Mouse (Mus musculus) midbrain, embryonic 15.5 days (tissue): ENCODE measurements around the gene Nrip1. TPM values are rescaled to one million over a fixed set of nuclear protein-coding genes. Genes with fewer than 3 reads are reported as not detected.

ENCODE experiments used
- ATAC-seq: fragments of 200-750 bp; cut with Nextera tagmentation; replicated peaks from 2 replicates; pipeline ENCODE4 v1.8.0; 2017; ENCODE audit warnings: moderate TSS enrichment
- H3K27ac ChIP-seq: fragments of 300-500 bp; sonication (generic); 2 replicates; pipeline ENCODE4 v1.5.1; 2015; ENCODE audit warnings: mild to moderate bottlenecking, inconsistent platforms
- H3K27me3 ChIP-seq: fragments of 300-500 bp; sonication (generic); replicated peaks from 2 replicates; pipeline ENCODE4 v1.6.1; 2015; ENCODE audit warnings: inconsistent platforms
- H3K36me3 ChIP-seq: fragments of 300-500 bp; sonication (generic); replicated peaks from 2 replicates; pipeline ENCODE4 v1.6.1; 2015; ENCODE audit warnings: inconsistent platforms
- H3K4me1 ChIP-seq: fragments of 300-500 bp; sonication (generic); 2 replicates; pipeline ENCODE4 v1.6.1; 2015; ENCODE audit warnings: inconsistent platforms
- H3K4me2 ChIP-seq: fragments of 300-500 bp; sonication (generic); 2 replicates; pipeline ENCODE4 v1.6.1; 2015; ENCODE audit warnings: inconsistent platforms, mild to moderate bottlenecking, moderate library complexity
- H3K4me3 ChIP-seq: fragments of 300-500 bp; sonication (generic); 2 replicates; pipeline ENCODE4 v1.5.1; 2015; ENCODE audit warnings: mild to moderate bottlenecking, inconsistent platforms
- H3K9ac ChIP-seq: fragments of 300-500 bp; sonication (generic); 2 replicates; pipeline ENCODE4 v1.6.1; 2015; ENCODE audit warnings: mild to moderate bottlenecking, inconsistent platforms
- H3K9me3 ChIP-seq: fragments of 300-500 bp; sonication (generic); 2 replicates; pipeline ENCODE4 v1.6.1; 2016; ENCODE audit warnings: inconsistent platforms
- WGBS: fragments of 180-500 bp; shearing (Covaris S2); methylation state at CpG from one replicate; pipeline ENCODE4 v1.1.7; 2015; ENCODE audit warnings: mixed read lengths; 5-methylcytosine and 5-hydroxymethylcytosine counted together
- polyA plus RNA-seq: library from polyadenylated mRNA; unstranded; fragments of >200 nt; fragmentation: Nextera tagmentation; extraction: Ambion mirVana; gene quantifications from 2 replicates; pipeline ENCODE4 v1.2.1, GENCODE M21; 2015

The Nrip1 gene
- polyA plus RNA-seq, 1 experiment from 2014 or later: 38.3 TPM

DNA sequence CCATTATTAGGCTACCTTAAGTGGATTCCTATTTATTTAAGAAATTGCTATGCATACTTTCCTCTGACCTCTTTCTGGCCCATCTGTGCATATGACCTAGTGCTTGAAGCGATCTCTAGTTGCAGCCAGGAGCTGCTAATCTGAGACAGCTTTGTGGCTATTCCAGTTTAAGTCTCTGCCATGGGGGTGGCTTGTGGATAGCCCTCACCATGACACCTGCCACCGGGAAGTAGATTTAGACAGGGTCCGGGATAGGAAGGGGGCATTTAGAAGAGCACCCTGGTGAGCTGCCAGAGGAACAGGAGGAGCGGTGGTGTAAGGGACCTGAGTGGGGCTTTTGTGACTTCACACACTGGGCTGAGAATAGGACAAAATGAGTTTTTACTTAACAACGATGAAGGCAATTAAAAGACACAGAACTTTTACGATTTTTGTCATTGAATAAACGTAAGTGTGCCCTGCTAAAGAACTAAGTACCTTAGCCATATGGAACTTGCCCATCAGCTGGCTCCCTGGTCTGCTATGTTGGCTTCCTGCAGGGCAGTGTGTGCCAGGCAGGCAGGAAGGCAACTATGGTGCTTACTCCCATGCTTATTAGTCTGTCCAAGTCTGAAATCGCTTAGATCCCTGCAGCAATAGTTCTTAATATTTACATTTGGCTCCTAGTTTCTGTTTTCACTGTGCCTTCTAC, 72.4 kb downstream of the Nrip1 start:
- Histone ChIP-seq H3K4me3 (no peak overlapping the region), H3K27ac (no peak overlapping the region), H3K4me2 (no peak overlapping the region), H3K27me3 (no peaks in the 10 kb centered on the region), H3K4me1 (peaks cover 6% of the 10 kb centered on the region; the same call in 1 of the 2 replicates), H3K9me3 (no peaks in the 10 kb centered on the region), H3K9ac (no peak overlapping the region), H3K36me3 (no peaks in the 10 kb centered on the region)
- WGBS: 74% methylated on average over 8 of the region's 8 CpGs
- ATAC-seq: 0 out of 2 replicates have a peak, but pooled peaks have one; percentile 43

- H3K27me3 ChIP-seq: no peaks in the 10 kb centered on the region
- H3K27ac ChIP-seq: no peak overlapping the region
- no peaks in the 10 kb centered on the region for H3K36me3 ChIP-seq
- no peaks in the 10 kb centered on the region for H3K9me3 ChIP-seq
- no peak overlapping the region for H3K4me3 ChIP-seq
- WGBS: 96% methylated on average over 6 of the region's 6 CpGs
- no peak overlapping the region for H3K9ac ChIP-seq
- no peak for ATAC-seq
- peaks cover 6% of the 10 kb centered on the region; the same call in 1 of the 2 replicates for H3K4me1 ChIP-seq
- no peak overlapping the region for H3K4me2 ChIP-seq
These were observed 73.2 kb downstream of the Nrip1 start for GRCm38 (mm10) chr16:76300452-76300851.

DNA sequence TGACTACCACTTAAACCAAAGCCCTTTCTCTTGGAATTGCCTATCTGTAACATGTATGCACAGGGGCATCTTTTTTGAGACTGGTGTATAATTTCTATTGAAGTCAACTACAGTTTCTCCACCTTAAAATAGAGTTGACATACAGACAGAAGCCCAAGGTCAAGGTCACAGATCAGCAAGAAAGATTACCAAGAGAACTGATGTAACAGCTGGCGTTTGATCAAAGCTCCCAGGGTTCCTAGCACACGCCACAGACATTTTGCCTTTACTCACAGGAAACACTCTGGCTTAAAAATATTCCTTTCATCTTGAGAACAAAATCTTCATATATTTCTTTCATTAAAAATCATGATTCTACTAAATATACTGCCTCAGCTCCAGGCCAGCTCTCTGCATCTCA, 74.1 kb downstream of the Nrip1 start:
- Histone ChIP-seq H3K9me3 (no peaks in the 10 kb centered on the region), H3K4me1 (peaks cover 6% of the 10 kb centered on the region; the same call in 1 of the 2 replicates), H3K4me2 (no peak overlapping the region), H3K4me3 (no peak overlapping the region), H3K27ac (no peak overlapping the region), H3K27me3 (no peaks in the 10 kb centered on the region), H3K9ac (no peak overlapping the region), H3K36me3 (no peaks in the 10 kb centered on the region)
- ATAC-seq: no peak
- WGBS: 24% methylated on average over 2 of the region's 2 CpGs

DNA sequence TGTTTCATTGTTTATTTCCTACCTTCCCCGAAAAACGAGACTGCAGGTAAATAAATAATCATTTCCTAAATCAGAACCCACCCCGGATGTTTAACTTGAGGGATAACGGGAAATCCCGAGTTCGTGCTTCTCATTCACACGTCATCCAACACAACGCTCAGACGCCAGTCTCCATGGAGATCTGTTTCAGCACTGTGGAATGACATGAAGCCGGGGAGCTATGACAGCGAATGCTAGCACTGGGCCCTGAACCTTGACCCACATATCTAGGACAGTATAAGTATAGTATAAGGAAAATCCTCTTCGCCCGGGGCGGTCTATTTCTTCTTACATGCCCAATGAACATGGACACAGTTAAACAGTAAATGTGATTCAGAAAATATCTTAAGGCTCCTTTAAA, 78.3 kb downstream of the Nrip1 start:
- H3K4me3 ChIP-seq: no peak overlapping the region

GRCm38 (mm10) chr16:76294550-76294949, 79.1 kb downstream of the Nrip1 start:
- H3K4me2 ChIP-seq: no peak overlapping the region
- H3K36me3 ChIP-seq: peaks cover 5% of the 10 kb centered on the region; the same call in 1 of the 2 replicates
- H3K4me1 ChIP-seq: no peaks in the 10 kb centered on the region
- H3K9ac ChIP-seq: no peak overlapping the region
- 86% methylated on average over 15 of the region's 15 CpGs for WGBS
- H3K4me3 ChIP-seq: no peak overlapping the region
- no peaks in the 10 kb centered on the region for H3K27me3 ChIP-seq
- H3K9me3 ChIP-seq: no peaks in the 10 kb centered on the region
- no peak for ATAC-seq
- no peak overlapping the region for H3K27ac ChIP-seq

More for the DNA sequence above, 78.3 kb downstream of the Nrip1 start:
- ATAC-seq: 0 out of 2 replicates have a peak, but pooled peaks have one; percentile 38
- Histone ChIP-seq H3K9ac (no peak overlapping the region), H3K9me3 (no peaks in the 10 kb centered on the region), H3K36me3 (peaks cover 5% of the 10 kb centered on the region; the same call in 1 of the 2 replicates), H3K4me1 (no peaks in the 10 kb centered on the region), H3K27ac (no peak overlapping the region), H3K4me2 (no peak overlapping the region), H3K27me3 (no peaks in the 10 kb centered on the region)
- WGBS: 60% methylated on average over 14 of the region's 14 CpGs

DNA sequence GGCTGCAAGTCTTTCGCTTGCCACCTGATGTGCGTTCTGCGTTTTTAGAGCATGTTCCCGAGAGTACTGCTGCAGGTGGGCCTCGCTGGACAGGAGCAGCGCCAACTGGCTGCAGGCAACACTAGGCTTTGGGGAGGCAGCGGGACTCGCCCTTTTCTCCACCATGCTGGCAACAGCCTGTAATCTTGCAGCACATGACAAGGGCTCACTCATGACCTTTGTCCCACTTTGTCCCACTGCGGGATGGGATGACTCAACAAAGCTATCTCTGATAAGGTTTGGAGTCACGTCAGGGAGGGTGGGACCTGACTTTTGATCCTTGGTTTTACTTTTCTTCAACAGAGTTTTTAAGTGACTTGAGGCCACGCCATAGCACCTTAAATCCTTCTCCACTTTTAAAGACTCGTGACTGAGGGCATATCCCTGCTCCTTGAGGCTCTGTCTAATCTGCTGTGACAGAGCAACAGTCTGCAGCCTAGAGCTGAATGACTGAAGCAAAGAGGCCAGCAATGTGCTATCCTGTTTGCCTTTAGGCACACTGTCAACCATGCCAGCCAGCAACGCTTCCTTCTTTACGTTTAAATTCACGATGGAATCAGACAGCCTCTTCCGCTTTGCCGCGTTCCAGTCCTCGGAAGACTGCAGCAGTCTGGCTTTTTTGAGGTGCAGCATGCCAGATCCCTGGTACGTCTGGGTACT, 79.7 kb downstream of the Nrip1 start:
- no peaks in the 10 kb centered on the region for H3K9me3 ChIP-seq
- WGBS: 87% methylated on average over 20 of the region's 20 CpGs
- no peaks in the 10 kb centered on the region for H3K4me1 ChIP-seq
- no peaks in the 10 kb centered on the region for H3K27me3 ChIP-seq
- no peak overlapping the region for H3K27ac ChIP-seq
- H3K36me3 ChIP-seq: peaks cover 5% of the 10 kb centered on the region; the same call in 1 of the 2 replicates
- no peak overlapping the region for H3K4me2 ChIP-seq
- no peak overlapping the region for H3K9ac ChIP-seq
- no peak overlapping the region for H3K4me3 ChIP-seq
- ATAC-seq: no peak

GRCm38 (mm10) chr16:76293176-76293575, 80.5 kb downstream of the Nrip1 start:
- H3K27ac ChIP-seq: no peak overlapping the region
- H3K4me2 ChIP-seq: no peak overlapping the region
- H3K27me3 ChIP-seq: no peaks in the 10 kb centered on the region
- WGBS: 96% methylated on average over 21 of the region's 21 CpGs
- H3K4me3 ChIP-seq: no peak overlapping the region
- ATAC-seq: no peak
- H3K36me3 ChIP-seq: peaks cover 5% of the 10 kb centered on the region; the same call in 1 of the 2 replicates
- no peaks in the 10 kb centered on the region for H3K4me1 ChIP-seq
- no peak overlapping the region for H3K9ac ChIP-seq
- no peaks in the 10 kb centered on the region for H3K9me3 ChIP-seq

GRCm38 (mm10) chr16:76292656-76293055, 81.0 kb downstream of the Nrip1 start:
- ATAC-seq: no peak
- WGBS: 95% methylated on average over 15 of the region's 15 CpGs
- no peak overlapping the region for H3K27ac ChIP-seq

DNA sequence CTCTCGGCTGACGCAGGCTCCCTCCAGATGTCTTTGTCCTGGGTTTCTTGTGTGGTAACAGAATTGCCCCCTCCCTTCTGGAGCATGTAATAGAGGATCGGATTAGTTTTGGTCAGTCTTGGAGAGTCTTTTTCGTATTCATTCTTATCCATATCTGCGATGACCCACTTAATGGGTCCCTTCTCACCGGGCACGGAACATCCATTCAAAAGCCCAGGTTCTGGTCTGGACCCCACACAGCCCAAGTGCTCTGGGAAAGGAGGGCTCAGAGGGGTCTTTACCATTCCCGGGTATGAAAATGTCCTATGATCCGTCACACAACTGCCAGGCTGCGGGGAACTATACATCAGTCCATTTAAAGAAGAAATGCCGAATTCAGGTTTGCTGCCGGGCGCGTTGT, 82.3 kb downstream of the Nrip1 start:
- Histone ChIP-seq H3K9ac (no peak overlapping the region), H3K4me3 (no peak overlapping the region), H3K9me3 (no peaks in the 10 kb centered on the region), H3K4me2 (no peak overlapping the region), H3K36me3 (peaks cover 5% of the 10 kb centered on the region; the same call in 1 of the 2 replicates), H3K4me1 (no peaks in the 10 kb centered on the region), H3K27ac (no peak overlapping the region), H3K27me3 (no peaks in the 10 kb centered on the region)
- ATAC-seq: no peak
- WGBS: 78% methylated on average over 14 of the region's 14 CpGs

More at GRCm38 (mm10) chr16:76292656-76293055, 81.0 kb downstream of the Nrip1 start:
- Histone ChIP-seq H3K27me3 (no peaks in the 10 kb centered on the region), H3K4me1 (no peaks in the 10 kb centered on the region), H3K4me2 (no peak overlapping the region), H3K9ac (no peak overlapping the region), H3K36me3 (peaks cover 5% of the 10 kb centered on the region; the same call in 1 of the 2 replicates), H3K9me3 (no peaks in the 10 kb centered on the region), H3K4me3 (no peak overlapping the region)

- no peak for ATAC-seq
- H3K4me3 ChIP-seq: no peak overlapping the region
- no peak overlapping the region for H3K27ac ChIP-seq
- 78% methylated on average over 2 of the region's 2 CpGs for WGBS
- no peak overlapping the region for H3K9ac ChIP-seq
- H3K27me3 ChIP-seq: no peaks in the 10 kb centered on the region
- no peaks in the 10 kb centered on the region for H3K9me3 ChIP-seq
- H3K4me1 ChIP-seq: no peaks in the 10 kb centered on the region
- H3K4me2 ChIP-seq: no peak overlapping the region
- H3K36me3 ChIP-seq: peaks cover 5% of the 10 kb centered on the region; the same call in 1 of the 2 replicates
These were observed 84.1 kb downstream of the Nrip1 start for GRCm38 (mm10) chr16:76289495-76289894.

DNA sequence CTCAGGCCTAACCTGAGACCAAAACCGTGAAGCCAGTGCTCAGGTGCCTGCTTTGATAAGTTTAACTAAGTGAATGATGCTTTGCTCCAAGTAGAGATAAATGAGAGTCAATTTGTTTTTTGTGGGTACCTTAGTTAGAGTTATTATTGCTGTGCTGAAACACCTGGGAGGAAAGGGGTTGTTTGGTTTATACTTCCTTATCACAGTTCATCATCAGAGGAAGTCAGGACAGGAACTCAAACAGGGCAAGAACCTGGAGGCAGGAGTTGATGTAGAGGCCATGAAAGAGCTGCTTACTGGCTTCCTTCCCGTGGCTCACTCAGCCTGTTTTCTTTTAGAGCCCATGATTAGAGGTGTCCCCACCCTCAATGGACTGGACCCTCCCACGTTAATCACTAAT, 89.8 kb downstream of the Nrip1 start:
- Histone ChIP-seq H3K36me3 (no peaks in the 10 kb centered on the region), H3K4me1 (no peaks in the 10 kb centered on the region), H3K4me2 (no peak overlapping the region), H3K9me3 (no peaks in the 10 kb centered on the region), H3K9ac (no peak overlapping the region), H3K4me3 (no peak overlapping the region), H3K27me3 (no peaks in the 10 kb centered on the region), H3K27ac (no peak overlapping the region)
- 84% methylated on average over 3 of the region's 3 CpGs for WGBS
- ATAC-seq: no peak

GRCm38 (mm10) chr16:76281850-76282249, 91.8 kb downstream of the Nrip1 start:
- Histone ChIP-seq H3K9me3 (no peaks in the 10 kb centered on the region), H3K27ac (no peak overlapping the region), H3K36me3 (no peaks in the 10 kb centered on the region), H3K27me3 (no peaks in the 10 kb centered on the region), H3K4me2 (no peak overlapping the region), H3K9ac (no peak overlapping the region), H3K4me1 (no peaks in the 10 kb centered on the region), H3K4me3 (no peak overlapping the region)
- WGBS: 82% methylated on average over 6 of the region's 6 CpGs
- ATAC-seq: no peak
